Mouse (Mus musculus) right cerebral cortex, adult 18-20 months (tissue): ENCODE results near the gene Fbxo42.

ENCODE experiments used
- DNase-seq: peaks from one replicate; pipeline ENCODE4 v3.0.0; 2022; ENCODE audit warnings: mixed read lengths

Gene Fbxo42

GRCm38 (mm10) chr4:141228687-141229086 is 81.0 kb downstream of the Fbxo42 start:
- DNase-seq, result no peak

GRCm38 (mm10) chr4:141233196-141233595 is 85.5 kb downstream of the Fbxo42 start:
- no peak for DNase-seq

- no peak for DNase-seq
Observed at GRCm38 (mm10) chr4:141235537-141236111, 87.9 kb downstream of the Fbxo42 start.

GRCm38 (mm10) chr4:141236856-141237255 is 89.1 kb downstream of the Fbxo42 start:
- DNase-seq, result no peak

GRCm38 (mm10) chr4:141238492-141239387 is 91.0 kb downstream of the Fbxo42 start:
- no peak for DNase-seq

- peak; percentile 69 for DNase-seq
Observed at GRCm38 (mm10) chr4:141239388-141240125, 91.8 kb downstream of the Fbxo42 start, which contains the start of gene Arhgef19. TSS of gene Arhgef19 (plus strand) at chr4:141239499.

GRCm38 (mm10) chr4:141240617-141241016 is 92.9 kb downstream of the Fbxo42 start:
- DNase-seq, result no peak

GRCm38 (mm10) chr4:141241861-141242260 is 94.1 kb downstream of the Fbxo42 start:
- DNase-seq, result no peak

- DNase-seq, result peak; percentile 34
Observed at GRCm38 (mm10) chr4:141242651-141243241, 95.0 kb downstream of the Fbxo42 start.

- no peak for DNase-seq
Observed at GRCm38 (mm10) chr4:141243636-141244035, 95.9 kb downstream of the Fbxo42 start.

GRCm38 (mm10) chr4:141244401-141244800 is 96.7 kb downstream of the Fbxo42 start:
- DNase-seq, result no peak

GRCm38 (mm10) chr4:141244931-141245425 is 97.3 kb downstream of the Fbxo42 start:
- DNase-seq, result peak; percentile 50

GRCm38 (mm10) chr4:141246089-141246997 is 98.6 kb downstream of the Fbxo42 start:
- DNase-seq, result no peak

- DNase-seq, result no peak
Observed at GRCm38 (mm10) chr4:141246998-141247350, 99.3 kb downstream of the Fbxo42 start.

GRCm38 (mm10) chr4:141247776-141248613 is 100.3 kb downstream of the Fbxo42 start:
- no peak for DNase-seq

GRCm38 (mm10) chr4:141248614-141248978 is 100.9 kb downstream of the Fbxo42 start:
- DNase-seq, result no peak

- DNase-seq, result no peak
Observed at GRCm38 (mm10) chr4:141249383-141249782, 101.7 kb downstream of the Fbxo42 start.

GRCm38 (mm10) chr4:141251071-141251470 is 103.4 kb downstream of the Fbxo42 start:
- no peak for DNase-seq

GRCm38 (mm10) chr4:141252641-141253040 is 104.9 kb downstream of the Fbxo42 start:
- no peak for DNase-seq
